Mouse (Mus musculus): Measurements from ENCODE around the gene Adgrb2.

Gene Adgrb2

GRCm38 (mm10) chr4:130071758-130072157 is 87.1 kb downstream of the Adgrb2 start:
- no peak for DNase-seq (ENCODE audit: low spot score in 2 of 2)

All from right cerebral cortex, postnatal 36 days (tissue).